Mouse (Mus musculus): Measurements from ENCODE around the gene 1190002N15Rik. TPM values are rescaled to one million over a fixed set of nuclear protein-coding genes. Genes with fewer than 3 reads are reported as not detected.
A peak's percentile ranks its signal among the peaks of the same experiment; 100 is the strongest.

The 1190002N15Rik gene
- polyA plus RNA-seq, 1 experiment from 2014 or later, result 4.2 TPM

GRCm38 (mm10) chr9:94556249-94556648 lies 18.4 kb upstream of the 1190002N15Rik start:
- Histone ChIP-seq H3K27me3 (ENCODE audit: control insufficient read depth, insufficient read depth, low read depth, low read length) (no peaks in the 10 kb centered on the region), H3K4me1 (ENCODE audit: control insufficient read depth, insufficient read depth, low read length) (no peaks in the 10 kb centered on the region), H3K36me3 (ENCODE audit: control insufficient read depth, insufficient read depth, low read length) (no peaks in the 10 kb centered on the region), H3K27ac (ENCODE audit: low read length) (no peak overlapping the region), H3K9me3 (replicated peaks; ENCODE audit: control insufficient read depth, low read length, poor library complexity, severe bottlenecking) (no peaks in the 10 kb centered on the region), H3K4me3 (ENCODE audit: low read depth, low read length) (no peak overlapping the region), H3K4me2 (ENCODE audit: low read length) (no peak overlapping the region), H3K9ac (ENCODE audit: low read depth, low read length) (no peak overlapping the region)
- no peak for ATAC-seq

GRCm38 (mm10) chr9:94550493-94551095 lies 12.7 kb upstream of the 1190002N15Rik start:
- Histone ChIP-seq H3K9me3 (replicated peaks; ENCODE audit: control insufficient read depth, low read length, poor library complexity, severe bottlenecking) (no peaks in the 10 kb centered on the region), H3K9ac (ENCODE audit: low read depth, low read length) (no peak overlapping the region), H3K4me3 (ENCODE audit: low read depth, low read length) (no peak overlapping the region), H3K27me3 (ENCODE audit: control insufficient read depth, insufficient read depth, low read depth, low read length) (no peaks in the 10 kb centered on the region), H3K36me3 (ENCODE audit: control insufficient read depth, insufficient read depth, low read length) (no peaks in the 10 kb centered on the region), H3K4me1 (ENCODE audit: control insufficient read depth, insufficient read depth, low read length) (no peaks in the 10 kb centered on the region), H3K4me2 (ENCODE audit: low read length) (no peak overlapping the region), H3K27ac (ENCODE audit: low read length) (no peak overlapping the region)
- no peak for ATAC-seq
- WGBS, result 83% methylated on average over 2 of the region's 2 CpGs

DNA sequence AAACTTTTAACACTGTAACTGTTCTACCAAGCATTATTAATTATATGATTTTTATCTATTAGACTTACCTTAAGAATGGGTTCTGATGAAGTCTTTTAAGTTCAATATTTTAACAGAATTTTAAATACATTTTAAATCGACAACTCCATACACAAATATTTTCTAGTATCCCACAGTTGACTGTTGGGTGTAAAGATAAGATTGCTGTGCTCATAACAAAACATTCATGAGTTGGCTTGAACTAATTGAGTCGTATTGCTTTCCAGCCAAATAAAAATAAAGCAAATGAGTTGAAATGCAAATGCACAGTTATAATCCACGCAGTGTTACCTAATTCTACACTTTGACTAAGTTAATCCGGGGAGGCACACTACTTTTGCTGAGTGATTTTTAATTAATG lies 6.0 kb upstream of the 1190002N15Rik start:
- no peak for ATAC-seq
- Histone ChIP-seq H3K9me3 (replicated peaks; ENCODE audit: control insufficient read depth, low read length, poor library complexity, severe bottlenecking) (no peaks in the 10 kb centered on the region), H3K27me3 (ENCODE audit: control insufficient read depth, insufficient read depth, low read depth, low read length) (no peaks in the 10 kb centered on the region), H3K4me2 (ENCODE audit: low read length) (no peak overlapping the region), H3K9ac (ENCODE audit: low read depth, low read length) (no peak overlapping the region), H3K4me3 (ENCODE audit: low read depth, low read length) (no peak overlapping the region), H3K36me3 (ENCODE audit: control insufficient read depth, insufficient read depth, low read length) (no peaks in the 10 kb centered on the region), H3K4me1 (ENCODE audit: control insufficient read depth, insufficient read depth, low read length) (peaks cover 9% of the 10 kb centered on the region), H3K27ac (ENCODE audit: low read length) (no peak overlapping the region)
- 91% methylated on average over 4 of the region's 4 CpGs for WGBS

GRCm38 (mm10) chr9:94540343-94541095 lies 2.6 kb upstream of the 1190002N15Rik start:
- Histone ChIP-seq H3K27ac (ENCODE audit: low read length) (no peak overlapping the region), H3K9ac (ENCODE audit: low read depth, low read length) (no peak overlapping the region), H3K4me2 (ENCODE audit: low read length) (peak overlapping the region; percentile 14; the same call in 1 of the 2 replicates), H3K9me3 (replicated peaks; ENCODE audit: control insufficient read depth, low read length, poor library complexity, severe bottlenecking) (no peaks in the 10 kb centered on the region), H3K4me1 (ENCODE audit: control insufficient read depth, insufficient read depth, low read length) (peaks cover 9% of the 10 kb centered on the region), H3K4me3 (ENCODE audit: low read depth, low read length) (no peak overlapping the region), H3K27me3 (ENCODE audit: control insufficient read depth, insufficient read depth, low read depth, low read length) (no peaks in the 10 kb centered on the region), H3K36me3 (ENCODE audit: control insufficient read depth, insufficient read depth, low read length) (no peaks in the 10 kb centered on the region)
- 45% methylated on average over 10 of the region's 10 CpGs for WGBS
- no peak for ATAC-seq

GRCm38 (mm10) chr9:94539346-94539865 lies 1.5 kb upstream of the 1190002N15Rik start:
- no peak overlapping the region; the same call in 1 of the 2 replicates for H3K9ac ChIP-seq (ENCODE audit: low read depth, low read length)
- peak overlapping the region; percentile 79 for H3K4me2 ChIP-seq (ENCODE audit: low read length)
- no peak for ATAC-seq
- no peaks in the 10 kb centered on the region for H3K36me3 ChIP-seq (ENCODE audit: control insufficient read depth, insufficient read depth, low read length)
- H3K9me3 ChIP-seq (replicated peaks; ENCODE audit: control insufficient read depth, low read length, poor library complexity, severe bottlenecking), result no peaks in the 10 kb centered on the region
- H3K4me3 ChIP-seq (ENCODE audit: low read depth, low read length), result peak overlapping the region; percentile 87
- H3K27ac ChIP-seq (ENCODE audit: low read length), result no peak overlapping the region
- no peaks in the 10 kb centered on the region for H3K27me3 ChIP-seq (ENCODE audit: control insufficient read depth, insufficient read depth, low read depth, low read length)
- 26% methylated on average over 8 of the region's 8 CpGs for WGBS
- H3K4me1 ChIP-seq (ENCODE audit: control insufficient read depth, insufficient read depth, low read length), result peaks cover 9% of the 10 kb centered on the region

DNA sequence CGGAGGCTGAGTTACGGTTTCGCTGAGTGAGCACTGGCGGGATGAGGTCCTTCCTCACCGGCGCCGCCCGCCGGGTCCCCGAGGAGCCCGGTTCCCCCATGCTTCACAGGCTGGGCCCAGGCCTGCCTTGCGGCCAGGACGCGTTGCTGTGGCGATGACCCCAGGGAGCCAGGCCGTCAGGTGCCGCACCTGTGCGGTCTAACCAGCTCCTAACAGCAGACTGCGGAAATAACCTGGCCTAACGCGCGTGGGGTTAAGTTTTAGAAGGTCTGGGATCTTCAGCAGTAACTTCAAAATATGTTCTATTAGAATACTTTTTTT lies 902 bp upstream of the 1190002N15Rik start:
- no peak; the same call in 1 of the 2 replicates for ATAC-seq
- under 1% methylated on average over 22 of the region's 22 CpGs for WGBS
- no peaks in the 10 kb centered on the region for H3K36me3 ChIP-seq (ENCODE audit: control insufficient read depth, insufficient read depth, low read length)

DNA sequence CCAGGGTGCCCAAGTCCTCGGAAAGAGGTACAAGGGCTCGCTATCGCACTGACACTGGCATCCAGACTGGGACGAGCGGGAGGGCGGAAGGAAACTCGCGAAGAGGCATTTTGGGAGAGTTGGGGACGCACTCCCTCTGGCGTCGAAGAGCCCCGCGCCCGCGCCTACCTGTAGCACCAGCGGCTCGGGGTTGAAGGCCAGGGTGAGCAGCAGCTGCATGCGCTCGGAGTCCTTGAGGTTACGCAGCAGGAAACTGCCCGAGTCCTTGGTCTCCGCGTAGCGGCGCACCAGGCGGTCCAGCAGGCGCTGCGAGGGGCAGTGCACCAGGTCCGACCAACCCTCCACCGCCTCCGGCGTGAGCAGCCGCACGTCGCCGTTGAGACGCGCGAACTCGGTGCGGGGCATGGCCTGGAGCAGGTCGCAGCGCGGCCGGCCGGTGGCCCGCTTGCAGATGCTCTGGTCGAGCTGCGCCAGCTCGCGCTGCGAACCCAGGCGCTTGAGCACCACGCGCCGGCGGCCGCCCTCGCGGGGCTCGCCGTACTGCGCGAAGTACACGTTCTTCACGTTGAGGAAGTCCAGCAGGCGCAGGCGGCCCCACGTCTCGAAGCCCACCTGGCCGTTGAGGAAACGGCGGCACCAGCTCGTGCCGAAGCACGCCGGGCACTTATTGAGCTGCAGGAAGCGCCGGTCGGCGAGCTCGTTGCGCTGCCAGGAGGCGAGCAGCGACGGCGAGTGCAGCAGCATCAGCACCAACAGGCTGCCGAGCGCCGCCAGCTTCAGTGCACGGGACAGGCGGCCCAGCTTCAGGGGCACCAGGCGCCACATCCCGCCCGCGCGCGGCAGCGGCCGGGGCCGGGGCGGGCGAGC lies 597 bp downstream of the 1190002N15Rik start:
- H3K27ac ChIP-seq (ENCODE audit: low read length), result peak overlapping the region; percentile 99
- H3K36me3 ChIP-seq (ENCODE audit: control insufficient read depth, insufficient read depth, low read length), result no peaks in the 10 kb centered on the region
- H3K4me2 ChIP-seq (ENCODE audit: low read length), result peak overlapping the region; percentile 70
- H3K9me3 ChIP-seq (replicated peaks; ENCODE audit: control insufficient read depth, low read length, poor library complexity, severe bottlenecking), result no peaks in the 10 kb centered on the region
- WGBS, result under 1% methylated on average over 102 of the region's 103 CpGs
- H3K4me3 ChIP-seq (ENCODE audit: low read depth, low read length), result peak overlapping the region; percentile 87
- H3K9ac ChIP-seq (ENCODE audit: low read depth, low read length), result peak overlapping the region; percentile 89
- no peaks in the 10 kb centered on the region for H3K27me3 ChIP-seq (ENCODE audit: control insufficient read depth, insufficient read depth, low read depth, low read length)
- ATAC-seq, result peak; percentile 78
- H3K4me1 ChIP-seq (ENCODE audit: control insufficient read depth, insufficient read depth, low read length), result peaks cover 11% of the 10 kb centered on the region

More for the DNA sequence above, 902 bp upstream of the 1190002N15Rik start:
- peak overlapping the region; percentile 79 for H3K4me2 ChIP-seq (ENCODE audit: low read length)
- peak overlapping the region; percentile 99 for H3K27ac ChIP-seq (ENCODE audit: low read length)
- no peaks in the 10 kb centered on the region for H3K9me3 ChIP-seq (replicated peaks; ENCODE audit: control insufficient read depth, low read length, poor library complexity, severe bottlenecking)
- H3K4me1 ChIP-seq (ENCODE audit: control insufficient read depth, insufficient read depth, low read length), result peaks cover 11% of the 10 kb centered on the region
- H3K27me3 ChIP-seq (ENCODE audit: control insufficient read depth, insufficient read depth, low read depth, low read length), result no peaks in the 10 kb centered on the region
- H3K9ac ChIP-seq (ENCODE audit: low read depth, low read length), result peak overlapping the region; percentile 89
- peak overlapping the region; percentile 87 for H3K4me3 ChIP-seq (ENCODE audit: low read depth, low read length)

- H3K4me1 ChIP-seq (ENCODE audit: control insufficient read depth, insufficient read depth, low read length), result peaks cover 11% of the 10 kb centered on the region
- WGBS, result 2% methylated on average over 15 of the region's 15 CpGs
- no peaks in the 10 kb centered on the region for H3K36me3 ChIP-seq (ENCODE audit: control insufficient read depth, insufficient read depth, low read length)
- peak overlapping the region; percentile 99 for H3K27ac ChIP-seq (ENCODE audit: low read length)
- peak overlapping the region; percentile 87 for H3K4me3 ChIP-seq (ENCODE audit: low read depth, low read length)
- H3K9ac ChIP-seq (ENCODE audit: low read depth, low read length), result peak overlapping the region; percentile 89
- no peaks in the 10 kb centered on the region for H3K27me3 ChIP-seq (ENCODE audit: control insufficient read depth, insufficient read depth, low read depth, low read length)
- H3K9me3 ChIP-seq (replicated peaks; ENCODE audit: control insufficient read depth, low read length, poor library complexity, severe bottlenecking), result no peaks in the 10 kb centered on the region
- H3K4me2 ChIP-seq (ENCODE audit: low read length), result peak overlapping the region; percentile 70
- no peak for ATAC-seq
These were observed 1.5 kb downstream of the 1190002N15Rik start for GRCm38 (mm10) chr9:94536261-94536905.
